Mouse (Mus musculus) layer of hippocampus, adult 9-10 months (tissue): ENCODE measurements around the gene Vmn1r171.
"Not testable (repeated sequence)": the region's sequence is repeated elsewhere in the genome, so short reads cannot be mapped to it uniquely, and the experiment has no call there.

Experiments used
- DNase-seq: peaks from one replicate; pipeline ENCODE4 v3.0.0; 2022; ENCODE audit warnings: low spot score

The Vmn1r171 gene

GRCm38 (mm10) chr7:23630422-23630821 is at the start of gene Vmn1r171:
TSS of gene Vmn1r171 (plus strand) at chr7:23630722.
- DNase-seq, result no peak

- not testable (repeated sequence) for DNase-seq
Observed at GRCm38 (mm10) chr7:23605875-23606274, 24.6 kb upstream of the Vmn1r171 start, which contains the start of gene Vmn1r170. TSS of gene Vmn1r170 (plus strand) at chr7:23606175.

GRCm38 (mm10) chr7:23658016-23658415 is 27.5 kb downstream of the Vmn1r171 start, which contains the start of gene Vmn1r172:
TSS of gene Vmn1r172 (plus strand) at chr7:23658316.
- no peak for DNase-seq
